Mouse (Mus musculus) adrenal gland, postnatal 4 days (tissue): ENCODE data around the gene Gapdhs. TPM values are rescaled to one million over a fixed set of nuclear protein-coding genes. Genes with fewer than 3 reads are reported as not detected.

Experiments
- DNase-seq, 2 experiments: peaks; one replicate each; pipeline ENCODE4 v3.0.0; 2021 to 2022; ENCODE audit warnings: low spot score in 2 of 2, mixed read lengths in 2 of 2
- total RNA-seq, 2 experiments: library from RNA; stranded (reverse); gene quantifications; 2 replicates each; pipeline ENCODE4 v1.2.3; 2021

The Gapdhs gene
- total RNA-seq, 2 experiments from 2014 or later: not detected

DNA sequence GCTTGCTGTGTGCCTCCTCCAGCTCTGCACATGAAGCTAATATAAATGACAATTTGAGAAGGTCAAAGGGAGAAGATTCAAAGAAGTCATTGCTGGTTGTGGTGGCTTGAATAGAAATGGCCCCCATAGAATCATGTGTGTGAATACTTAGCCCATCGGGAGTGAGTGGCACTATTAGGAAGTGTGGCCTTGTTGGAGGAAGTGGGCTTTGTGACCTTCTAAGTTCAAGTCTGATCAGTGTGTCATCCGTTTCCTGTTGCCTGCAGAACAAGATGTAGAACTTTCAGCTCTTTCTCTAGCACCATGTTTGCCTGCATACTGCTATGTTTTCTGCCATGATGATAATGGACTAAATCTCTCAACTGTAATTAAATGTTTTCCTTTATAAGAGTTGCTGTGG lies 60.1 kb downstream of the Gapdhs start:
- DNase-seq: no peak

DNA sequence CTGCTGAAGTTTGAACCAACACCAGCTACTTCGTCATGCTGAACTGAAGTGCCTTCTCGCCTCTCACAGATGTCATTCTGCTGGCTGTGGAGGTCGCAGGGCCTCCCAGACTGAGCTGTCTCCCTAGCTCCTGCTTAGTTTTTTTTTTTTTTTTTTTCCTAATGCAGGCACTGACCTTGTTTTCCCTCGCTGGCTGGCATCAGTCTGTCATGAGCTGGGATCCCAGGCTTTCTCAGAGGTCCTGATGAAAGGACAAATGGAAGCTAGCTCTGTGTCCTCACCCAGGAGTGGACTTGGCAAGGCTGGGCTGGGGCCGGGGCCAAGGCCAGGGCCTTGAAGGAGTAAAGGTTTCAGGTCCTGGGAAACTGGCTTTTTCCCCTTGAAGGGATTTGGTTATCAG lies 61.6 kb downstream of the Gapdhs start:
- no peak for DNase-seq

Other genes starting within 250 kb of the Gapdhs start
- 10 to 100 TPM; 19.3 to 22.9 TPM for gene Arhgap33, start 208.6 kb downstream of the Gapdhs start, total RNA-seq
- gene Hspb6, start 191.5 kb downstream of the Gapdhs start, total RNA-seq: 10 to 100 TPM; 36.3 to 45.7 TPM
- 10 to 100 TPM; 12.9 to 16.3 TPM for gene Proser3, start 191.4 kb downstream of the Gapdhs start, total RNA-seq
- 10 to 100 TPM; 67.7 to 78.0 TPM for gene Lin37, start 183.8 kb downstream of the Gapdhs start, total RNA-seq
- 10 to 100 TPM; 70.4 to 75.2 TPM for gene U2af1l4, start 180.4 kb downstream of the Gapdhs start, total RNA-seq
- gene Gm49396, start 180.3 kb downstream of the Gapdhs start, total RNA-seq: 1 to 10 TPM; 7.6 to 8.7 TPM
- 100 to 1,000 TPM; 125 to 131 TPM for gene Psenen, start 180.1 kb downstream of the Gapdhs start, total RNA-seq
- 1 to 10 TPM; 4.5 to 5.2 TPM for gene Igflr1, start 178.3 kb downstream of the Gapdhs start, total RNA-seq
- 10 to 100 TPM; 71.4 to 84.4 TPM for gene Kmt2b, start 155.0 kb downstream of the Gapdhs start, total RNA-seq
- gene Zbtb32, start 144.8 kb downstream of the Gapdhs start, total RNA-seq: under 1 TPM in 1 of 2 experiments, not detected in 1; 0.65 TPM
- gene Upk1a, start 130.8 kb downstream of the Gapdhs start, total RNA-seq: 1 to 10 TPM in 1 of 2 experiments, under 1 TPM in 1; 0.93 to 1.2 TPM
- 100 to 1,000 TPM; 750 to 830 TPM for gene Cox6b1, start 117.5 kb downstream of the Gapdhs start, total RNA-seq
- not detected for gene Etv2, start 107.8 kb downstream of the Gapdhs start, total RNA-seq
- gene Rbm42, start 93.4 kb downstream of the Gapdhs start, total RNA-seq: 10 to 100 TPM; 89.2 to 89.5 TPM
- gene Haus5, start 78.7 kb downstream of the Gapdhs start, total RNA-seq: 10 to 100 TPM; 20.8 to 22.9 TPM
- gene Pmis2, start 72.1 kb downstream of the Gapdhs start, total RNA-seq: not detected
- gene 2200002J24Rik, start 44.8 kb downstream of the Gapdhs start, total RNA-seq: 1 to 10 TPM; 3.8 to 5.2 TPM
- 1 to 10 TPM; 2.8 to 3.6 TPM for gene Atp4a, start 31.5 kb downstream of the Gapdhs start, total RNA-seq
- 100 to 1,000 TPM; 170 to 181 TPM for gene Tmem147, start 14.1 kb downstream of the Gapdhs start, total RNA-seq
- 10 to 100 TPM; 32.1 to 36.8 TPM for gene Sbsn, start 7.8 kb upstream of the Gapdhs start, total RNA-seq
- 1 to 10 TPM; 3.2 to 4.2 TPM for gene Dmkn, start 20.1 kb upstream of the Gapdhs start, total RNA-seq
- gene Krtdap, start 44.2 kb upstream of the Gapdhs start, total RNA-seq: 1 to 10 TPM; 1.9 to 3.1 TPM
- gene Ffar2, start 80.1 kb upstream of the Gapdhs start, total RNA-seq: 1 to 10 TPM; 2.7 to 2.9 TPM
- 1 to 10 TPM in 1 of 2 experiments, under 1 TPM in 1; 0.37 to 1.6 TPM for gene Ffar3, start 112.5 kb upstream of the Gapdhs start, total RNA-seq
- under 1 TPM in 1 of 2 experiments, not detected in 1; 0.59 TPM for gene Ffar1, start 117.9 kb upstream of the Gapdhs start, total RNA-seq
- gene Cd22, start 136.7 kb upstream of the Gapdhs start, total RNA-seq: under 1 TPM; 0.73 to 0.90 TPM
- 1 to 10 TPM in 1 of 2 experiments, under 1 TPM in 1; 0.45 to 1.4 TPM for gene Mag, start 171.2 kb upstream of the Gapdhs start, total RNA-seq
- gene Hamp2, start 181.0 kb upstream of the Gapdhs start, total RNA-seq: 10 to 100 TPM in 1 of 2 experiments, under 1 TPM in 1; 0.84 to 12.5 TPM
- gene Hamp, start 200.4 kb upstream of the Gapdhs start, total RNA-seq: 10 to 100 TPM in 1 of 2 experiments, 1 to 10 TPM in 1; 2.3 to 36.9 TPM
- 100 to 1,000 TPM; 113 to 125 TPM for gene Usf2, start 213.1 kb upstream of the Gapdhs start, total RNA-seq
- 10 to 100 TPM; 15.2 to 17.6 TPM for gene Lsr, start 229.8 kb upstream of the Gapdhs start, total RNA-seq
- under 1 TPM; 0.68 to 0.98 TPM for gene Fam187b, start 230.1 kb upstream of the Gapdhs start, total RNA-seq